Mouse (Mus musculus): Measurements from ENCODE around the gene Ropn1.
"Not testable (repeated sequence)": the region's sequence is repeated elsewhere in the genome, so short reads cannot be mapped to it uniquely, and the experiment has no call there.

Ropn1 gene

DNA sequence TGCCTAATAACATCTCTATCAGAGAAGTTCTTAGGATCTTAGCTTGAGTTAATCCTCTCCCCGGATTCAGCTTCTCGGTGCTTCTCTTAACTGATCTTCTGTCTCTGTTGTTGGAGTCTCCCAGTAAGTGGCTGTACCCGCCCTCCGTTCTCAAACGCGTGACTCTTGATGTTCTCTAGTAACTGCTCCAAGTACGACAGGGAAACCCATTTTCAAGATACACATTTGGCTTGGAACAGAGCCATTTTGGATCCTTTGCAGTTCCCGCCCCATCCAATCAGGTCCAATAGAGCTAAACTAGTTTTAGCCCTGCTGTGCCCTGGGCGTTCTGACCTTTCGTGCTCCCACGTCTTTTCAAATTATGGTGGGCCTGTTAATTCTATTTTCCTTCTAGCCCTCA lies 41.4 kb downstream of the Ropn1 start:
- no peak for DNase-seq

- DNase-seq = no peak
These were observed 44.8 kb downstream of the Ropn1 start for GRCm38 (mm10) chr16:34694477-34694876.

- DNase-seq = not testable (repeated sequence)
These were observed 49.0 kb downstream of the Ropn1 start for GRCm38 (mm10) chr16:34698721-34699120.

- peak; percentile 80 for DNase-seq
These were observed 50.6 kb downstream of the Ropn1 start for GRCm38 (mm10) chr16:34700165-34700827.

DNA sequence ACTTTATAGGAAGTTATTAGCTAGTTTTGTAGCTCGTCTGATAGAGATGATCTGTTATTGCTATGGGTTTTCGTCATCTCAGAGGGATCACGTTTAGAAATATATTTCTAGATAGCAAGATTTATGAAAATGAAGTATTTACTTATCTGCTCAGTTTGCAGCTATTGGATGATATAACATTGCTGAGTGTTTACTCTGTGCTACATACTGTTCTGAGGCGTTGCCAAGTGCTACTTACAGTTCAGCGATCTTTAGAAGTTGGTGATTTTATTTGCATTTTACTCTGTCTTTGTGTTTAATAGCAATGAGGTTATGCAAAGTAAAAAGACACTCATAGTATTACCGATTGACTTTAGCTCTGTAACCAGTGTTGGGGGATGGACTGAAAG lies 51.1 kb downstream of the Ropn1 start:
- no peak for DNase-seq

DNA sequence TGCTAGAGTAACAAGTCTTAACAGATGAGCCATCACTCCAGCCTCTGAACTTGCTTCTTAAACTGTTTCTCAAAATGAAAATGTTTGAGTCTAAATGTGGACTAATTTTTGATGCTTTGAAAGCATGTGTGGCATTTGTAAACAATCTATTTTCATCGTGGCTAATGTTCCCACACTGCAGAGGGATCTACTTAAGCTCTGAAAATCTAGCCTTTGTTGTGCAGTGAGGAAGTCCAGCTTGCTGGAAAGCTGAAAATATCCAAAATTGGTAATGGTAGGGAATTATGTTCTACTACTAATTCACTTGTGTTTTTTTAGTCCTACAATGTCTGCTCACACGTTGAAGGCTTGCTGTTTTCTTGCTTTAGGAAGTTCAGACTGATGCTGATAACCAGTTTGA lies 56.3 kb downstream of the Ropn1 start:
- no peak for DNase-seq

DNA sequence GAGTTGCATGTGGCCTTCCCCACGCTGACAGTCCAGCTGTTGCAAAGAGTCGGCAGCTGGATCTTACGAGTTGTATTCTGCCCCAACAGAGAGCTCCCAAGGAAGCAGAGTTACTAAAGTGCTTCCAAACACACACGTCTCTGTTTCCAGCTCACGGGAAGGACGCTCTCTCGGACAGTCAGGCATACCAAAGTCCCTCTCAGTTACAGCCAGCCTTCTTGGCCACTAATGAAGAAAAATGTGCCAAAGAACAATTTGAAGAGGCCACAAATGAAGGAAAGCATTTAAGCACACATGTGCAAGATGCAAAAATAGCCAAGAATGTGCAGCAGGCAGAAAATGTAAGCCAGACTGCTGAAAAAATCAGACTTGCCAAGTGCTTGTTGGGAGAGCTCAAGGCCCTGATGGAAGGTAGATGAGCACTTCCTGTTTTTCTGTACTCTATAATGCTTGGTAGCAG lies 56.8 kb downstream of the Ropn1 start:
- DNase-seq = no peak

DNA sequence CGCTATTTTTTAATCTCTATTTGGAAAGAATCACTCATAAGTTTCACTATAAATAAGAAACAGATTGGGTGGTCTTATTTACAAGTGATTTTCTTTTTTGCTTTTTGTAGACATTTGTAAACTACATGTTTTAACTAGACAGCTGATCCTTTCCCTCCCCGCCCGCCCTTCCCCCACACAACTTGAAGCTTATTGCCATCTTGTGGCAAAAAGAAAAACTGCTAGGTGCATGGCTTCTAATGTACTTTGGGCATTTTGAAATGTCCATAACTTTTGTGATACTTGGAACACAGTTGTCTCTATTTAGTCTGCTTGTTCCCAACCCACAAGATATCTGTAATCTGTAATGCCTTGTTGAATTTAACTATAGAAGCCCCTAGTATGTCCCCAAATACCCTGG lies 61.8 kb downstream of the Ropn1 start:
- DNase-seq = no peak

GRCm38 (mm10) chr16:34725156-34725555 lies 75.4 kb downstream of the Ropn1 start:
- no peak for DNase-seq
